Mouse (Mus musculus): ENCODE data around the gene Ugt1a10. TPM values are rescaled to one million over a fixed set of nuclear protein-coding genes. Genes with fewer than 3 reads are reported as not detected.

Ugt1a10 gene
- polyA plus RNA-seq, 1 experiment from 2014 or later: 0.22 TPM

DNA sequence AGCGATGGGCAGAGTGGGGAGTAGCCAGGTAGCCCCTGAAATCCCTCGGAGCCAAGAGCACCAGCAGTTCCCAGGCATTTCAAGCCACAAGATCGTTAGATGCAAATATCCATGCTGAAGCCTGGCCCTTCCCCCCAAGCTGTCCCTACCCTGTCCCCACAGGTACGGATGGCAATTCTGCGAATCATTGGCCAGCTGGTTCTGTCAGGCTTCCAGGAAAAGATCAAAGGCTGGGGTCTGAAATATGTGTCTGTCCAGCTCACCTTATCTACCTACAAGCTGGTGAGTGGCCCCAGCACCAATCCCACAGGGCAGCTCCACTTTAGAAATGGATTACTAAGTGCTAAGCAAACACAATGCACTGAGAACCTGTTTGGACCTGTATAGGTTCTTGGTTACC lies 182.1 kb downstream of the Ugt1a10 start:
- Histone ChIP-seq H3K4me3 (no peak overlapping the region), H3K4me1 (no peaks in the 10 kb centered on the region), H3K27me3 (no peaks in the 10 kb centered on the region), H3K9me3 (peaks cover 41% of the 10 kb centered on the region; the same call in 1 of the 2 replicates), H3K36me3 (no peaks in the 10 kb centered on the region), H3K4me2 (no peak overlapping the region), H3K27ac (no peak overlapping the region), H3K9ac (no peak overlapping the region)
- 69% methylated on average over 5 of the region's 5 CpGs for WGBS
- ATAC-seq (ENCODE audit: borderline replicate concordance, extremely low read depth, low FRiP score, low TSS enrichment): no peak

DNA sequence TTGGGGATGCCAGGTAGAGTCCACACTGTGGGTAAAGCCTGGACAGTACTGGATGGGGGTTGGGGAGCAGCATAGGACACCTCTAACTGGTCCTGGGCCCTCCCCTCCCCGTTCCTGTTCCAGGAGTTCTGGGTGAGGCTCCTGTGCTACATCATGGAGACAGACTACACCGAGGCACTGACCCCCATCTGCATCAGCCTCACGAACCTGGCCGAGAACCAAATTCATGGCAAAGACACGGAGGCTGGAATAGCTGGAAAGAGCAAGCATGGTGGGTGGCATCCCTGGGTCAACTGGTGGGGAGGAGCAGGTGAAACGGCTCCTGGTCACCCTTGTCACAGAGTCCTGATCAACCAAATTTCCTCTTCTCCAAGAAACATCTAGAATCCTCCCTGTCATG lies 183.6 kb downstream of the Ugt1a10 start:
- Histone ChIP-seq H3K9me3 (peaks cover 38% of the 10 kb centered on the region; the same call in 1 of the 2 replicates), H3K36me3 (no peaks in the 10 kb centered on the region), H3K9ac (no peak overlapping the region), H3K4me3 (no peak overlapping the region), H3K4me1 (no peaks in the 10 kb centered on the region), H3K27me3 (no peaks in the 10 kb centered on the region), H3K4me2 (no peak overlapping the region), H3K27ac (no peak overlapping the region)
- 71% methylated on average over 6 of the region's 6 CpGs for WGBS
- ATAC-seq (ENCODE audit: borderline replicate concordance, extremely low read depth, low FRiP score, low TSS enrichment): 0 out of 2 replicates have a peak, but pooled peaks have one; percentile 6

DNA sequence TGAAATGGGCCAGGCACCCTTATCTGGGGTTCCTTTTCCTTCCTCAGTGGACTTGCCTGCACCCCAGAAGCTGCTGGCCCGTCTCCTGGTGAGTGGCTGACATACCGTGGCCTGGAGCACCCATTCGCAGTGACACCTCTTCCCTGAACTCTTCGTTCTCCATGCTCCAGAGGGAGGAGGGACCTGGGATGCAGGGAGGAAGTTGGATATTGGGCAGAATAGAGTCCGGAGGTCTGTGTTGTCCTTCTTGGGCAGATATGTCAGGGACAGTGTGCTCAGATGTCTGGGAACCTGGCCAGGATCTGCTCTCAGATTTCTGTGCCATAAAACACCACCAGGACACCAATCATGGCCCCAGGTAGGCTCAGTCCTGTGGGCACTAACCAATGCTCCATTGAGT lies 184.9 kb downstream of the Ugt1a10 start:
- H3K4me1 ChIP-seq: no peaks in the 10 kb centered on the region
- H3K9ac ChIP-seq: no peak overlapping the region
- H3K9me3 ChIP-seq: peaks cover 33% of the 10 kb centered on the region; the same call in 1 of the 2 replicates
- H3K27me3 ChIP-seq: no peaks in the 10 kb centered on the region
- H3K4me2 ChIP-seq: no peak overlapping the region
- no peak overlapping the region for H3K27ac ChIP-seq
- no peak for ATAC-seq (ENCODE audit: borderline replicate concordance, extremely low read depth, low FRiP score, low TSS enrichment)
- no peaks in the 10 kb centered on the region for H3K36me3 ChIP-seq
- no peak overlapping the region for H3K4me3 ChIP-seq
- WGBS: 70% methylated on average over 5 of the region's 5 CpGs

DNA sequence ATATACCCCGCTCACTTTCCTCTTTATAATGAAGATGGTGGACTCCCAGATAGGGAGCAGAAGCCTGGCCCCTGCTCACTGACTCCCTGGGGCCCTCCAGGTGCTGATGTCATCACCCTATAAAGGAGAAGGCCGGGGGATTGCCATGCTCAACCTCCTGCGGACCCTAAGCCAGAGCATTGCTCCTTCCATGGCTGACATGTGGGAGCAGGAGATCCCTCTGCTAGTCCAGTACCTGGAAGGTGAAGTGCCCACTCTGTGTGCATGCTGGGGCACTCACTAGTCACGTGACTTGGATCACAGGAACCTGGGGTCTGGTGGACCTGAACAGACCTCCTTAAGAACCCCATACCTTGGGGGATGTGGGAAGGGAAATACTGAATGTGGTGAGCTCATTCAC lies 185.4 kb downstream of the Ugt1a10 start:
- ATAC-seq (ENCODE audit: borderline replicate concordance, extremely low read depth, low FRiP score, low TSS enrichment): peak; percentile 8; the same call in 1 of the 2 replicates
- 64% methylated on average over 4 of the region's 4 CpGs for WGBS

DNA sequence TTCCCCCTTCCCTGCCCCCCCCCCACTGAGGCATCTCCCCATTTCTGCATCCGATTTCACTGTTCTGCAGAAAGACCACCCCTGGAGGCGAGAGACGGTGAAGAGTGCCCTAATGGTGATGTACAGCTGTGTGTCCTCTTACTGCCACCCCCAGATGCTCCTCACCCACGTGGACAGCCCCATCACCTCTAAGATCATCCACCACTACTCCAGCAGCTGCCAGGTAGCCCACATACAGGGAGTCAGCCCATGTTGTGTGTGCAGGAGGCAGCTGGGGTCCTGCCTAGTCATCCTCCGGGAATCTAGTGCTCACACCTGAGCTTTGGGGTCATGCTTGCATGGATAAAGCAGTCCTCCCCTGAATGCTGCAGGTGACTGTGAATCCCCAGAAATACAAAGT lies 188.7 kb downstream of the Ugt1a10 start:
- H3K4me3 ChIP-seq: no peak overlapping the region

More for the DNA sequence above, 185.4 kb downstream of the Ugt1a10 start:
- Histone ChIP-seq H3K27me3 (no peaks in the 10 kb centered on the region), H3K4me2 (no peak overlapping the region), H3K27ac (no peak overlapping the region), H3K36me3 (no peaks in the 10 kb centered on the region), H3K9me3 (peaks cover 30% of the 10 kb centered on the region; the same call in 1 of the 2 replicates), H3K4me1 (no peaks in the 10 kb centered on the region), H3K9ac (no peak overlapping the region), H3K4me3 (no peak overlapping the region)

DNA sequence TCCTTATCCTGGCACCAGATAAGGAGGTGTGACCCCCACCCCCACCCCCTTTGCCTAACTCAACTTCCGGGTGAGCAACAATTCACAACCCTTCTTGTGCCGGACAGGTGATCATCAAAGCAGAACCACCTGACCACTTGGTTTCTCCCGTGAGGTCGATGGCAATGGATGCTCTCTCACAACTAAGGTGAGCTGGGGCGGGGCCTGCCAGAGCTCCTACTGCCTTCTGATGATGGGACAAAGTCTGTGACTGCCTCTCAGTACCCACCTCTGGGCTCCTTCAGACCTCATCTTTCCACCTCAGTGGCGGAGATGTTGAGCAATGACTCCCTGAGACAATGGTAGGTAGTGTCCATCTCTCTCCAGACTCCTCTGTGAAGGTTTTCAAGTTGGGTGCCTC lies 190.7 kb downstream of the Ugt1a10 start:
- H3K4me1 ChIP-seq: no peaks in the 10 kb centered on the region
- H3K36me3 ChIP-seq: no peaks in the 10 kb centered on the region
- ATAC-seq (ENCODE audit: borderline replicate concordance, extremely low read depth, low FRiP score, low TSS enrichment): no peak
- WGBS: 74% methylated on average over 6 of the region's 6 CpGs
- no peak overlapping the region for H3K4me3 ChIP-seq
- H3K27me3 ChIP-seq: no peaks in the 10 kb centered on the region
- H3K9me3 ChIP-seq: peaks cover 28% of the 10 kb centered on the region
- no peak overlapping the region for H3K4me2 ChIP-seq
- no peak overlapping the region for H3K9ac ChIP-seq
- H3K27ac ChIP-seq: no peak overlapping the region

More for the DNA sequence above, 188.7 kb downstream of the Ugt1a10 start:
- Histone ChIP-seq H3K9me3 (peaks cover 22% of the 10 kb centered on the region; the same call in 1 of the 2 replicates), H3K4me1 (no peaks in the 10 kb centered on the region), H3K4me2 (no peak overlapping the region), H3K27me3 (no peaks in the 10 kb centered on the region), H3K9ac (no peak overlapping the region), H3K27ac (no peak overlapping the region), H3K36me3 (no peaks in the 10 kb centered on the region)
- 59% methylated on average over 5 of the region's 5 CpGs for WGBS
- no peak for ATAC-seq (ENCODE audit: borderline replicate concordance, extremely low read depth, low FRiP score, low TSS enrichment)

DNA sequence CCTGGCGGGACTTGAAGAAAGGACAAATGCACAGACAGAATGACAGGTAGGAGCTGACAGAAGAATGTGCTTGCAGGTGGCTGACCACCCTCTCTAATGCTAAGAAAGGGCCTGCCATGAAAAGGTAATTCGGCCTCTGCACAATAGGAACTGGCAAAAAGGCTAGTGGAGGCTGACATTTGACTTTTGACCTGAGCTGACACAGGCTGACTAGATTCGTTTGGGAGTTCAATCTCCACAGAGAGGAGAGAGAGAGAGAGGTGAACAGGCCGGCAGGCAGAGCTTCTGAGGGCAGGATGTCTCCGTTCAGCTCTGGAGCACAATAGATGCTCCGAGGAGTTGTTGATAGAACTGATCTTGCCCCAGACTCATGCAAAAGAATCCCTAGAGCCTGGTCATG lies 191.2 kb downstream of the Ugt1a10 start:
- H3K9ac ChIP-seq: no peak overlapping the region
- 47% methylated on average over 6 of the region's 6 CpGs for WGBS
- H3K4me3 ChIP-seq: no peak overlapping the region
- H3K36me3 ChIP-seq: no peaks in the 10 kb centered on the region
- H3K4me1 ChIP-seq: no peaks in the 10 kb centered on the region
- no peak for ATAC-seq (ENCODE audit: borderline replicate concordance, extremely low read depth, low FRiP score, low TSS enrichment)
- H3K9me3 ChIP-seq: peaks cover 25% of the 10 kb centered on the region
- no peaks in the 10 kb centered on the region for H3K27me3 ChIP-seq
- H3K4me2 ChIP-seq: no peak overlapping the region
- no peak overlapping the region for H3K27ac ChIP-seq

DNA sequence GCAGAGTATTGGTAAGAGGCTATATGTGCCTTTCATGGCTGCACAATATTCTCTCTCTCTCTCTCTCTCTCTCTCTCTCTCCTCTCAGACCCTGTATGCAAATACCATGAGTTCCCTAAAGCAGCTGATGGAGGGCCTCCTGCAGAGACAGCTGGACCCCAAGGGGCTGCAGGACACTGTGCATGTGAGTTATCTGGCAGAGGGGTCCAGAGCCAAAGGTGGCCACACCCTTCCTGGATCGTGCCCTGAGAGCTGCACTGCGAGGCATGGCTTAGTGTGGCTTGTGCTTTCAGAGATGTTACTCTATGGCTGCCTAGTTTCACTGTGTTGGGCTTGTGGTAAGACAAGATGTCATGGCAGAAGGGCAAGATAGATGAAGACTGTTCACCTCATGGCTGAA lies 192.5 kb downstream of the Ugt1a10 start:
- Histone ChIP-seq H3K27me3 (no peaks in the 10 kb centered on the region), H3K4me2 (no peak overlapping the region), H3K4me1 (no peaks in the 10 kb centered on the region), H3K36me3 (no peaks in the 10 kb centered on the region), H3K27ac (no peak overlapping the region), H3K4me3 (no peak overlapping the region), H3K9ac (no peak overlapping the region), H3K9me3 (peaks cover 23% of the 10 kb centered on the region)
- no peak for ATAC-seq (ENCODE audit: borderline replicate concordance, extremely low read depth, low FRiP score, low TSS enrichment)
- WGBS: 45% methylated on average over 2 of the region's 2 CpGs

DNA sequence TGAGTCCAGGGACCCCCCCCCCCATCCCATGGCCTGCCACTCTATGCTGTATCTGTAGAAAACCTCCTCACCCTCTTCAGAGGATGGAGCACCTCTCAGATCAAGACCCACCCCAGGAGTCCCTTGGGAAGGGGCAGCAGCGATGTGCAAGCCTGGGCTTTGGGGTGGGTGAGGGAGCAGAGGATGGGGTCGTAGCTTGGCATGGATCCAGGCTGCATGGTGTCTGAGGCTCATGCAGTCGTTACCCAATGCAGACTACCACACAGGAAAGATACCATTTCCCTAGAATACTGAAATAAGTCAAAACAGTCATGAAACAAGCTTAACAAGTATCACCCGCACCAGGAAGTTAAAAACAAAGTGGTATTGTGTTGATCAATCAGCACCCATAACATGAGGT lies 193.5 kb downstream of the Ugt1a10 start:
- Histone ChIP-seq H3K27ac (no peak overlapping the region), H3K27me3 (no peaks in the 10 kb centered on the region), H3K36me3 (no peaks in the 10 kb centered on the region), H3K9ac (no peak overlapping the region), H3K4me1 (no peaks in the 10 kb centered on the region), H3K4me2 (no peak overlapping the region), H3K9me3 (peaks cover 19% of the 10 kb centered on the region), H3K4me3 (no peak overlapping the region)
- peak; percentile 4; the same call in 1 of the 2 replicates for ATAC-seq (ENCODE audit: borderline replicate concordance, extremely low read depth, low FRiP score, low TSS enrichment)
- 64% methylated on average over 4 of the region's 4 CpGs for WGBS

DNA sequence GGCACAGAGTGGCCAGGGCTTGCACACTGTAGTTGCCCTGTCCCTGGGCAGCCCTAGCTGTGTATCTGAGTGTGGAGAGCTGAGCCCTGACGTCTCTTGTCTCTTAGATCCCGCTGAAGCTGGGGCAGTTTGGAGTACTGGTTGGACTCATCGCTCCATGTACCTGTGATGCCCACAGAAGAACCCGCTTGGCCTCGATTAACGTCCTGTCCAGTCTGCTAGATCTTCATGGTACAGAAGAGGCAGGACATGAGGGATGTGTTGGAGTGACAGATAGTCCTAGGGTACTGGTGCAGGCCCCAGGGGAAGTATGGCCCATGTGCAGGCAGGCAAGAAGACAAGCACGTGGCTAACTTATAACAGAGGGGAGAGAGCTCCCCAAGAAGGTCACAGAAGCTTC lies 194.4 kb downstream of the Ugt1a10 start:
- no peaks in the 10 kb centered on the region for H3K27me3 ChIP-seq
- H3K4me1 ChIP-seq: no peaks in the 10 kb centered on the region
- no peak overlapping the region for H3K27ac ChIP-seq
- H3K4me2 ChIP-seq: no peak overlapping the region
- 72% methylated on average over 7 of the region's 7 CpGs for WGBS
- ATAC-seq (ENCODE audit: borderline replicate concordance, extremely low read depth, low FRiP score, low TSS enrichment): no peak
- H3K9me3 ChIP-seq: peaks cover 19% of the 10 kb centered on the region
- H3K36me3 ChIP-seq: no peaks in the 10 kb centered on the region
- no peak overlapping the region for H3K9ac ChIP-seq
- no peak overlapping the region for H3K4me3 ChIP-seq

DNA sequence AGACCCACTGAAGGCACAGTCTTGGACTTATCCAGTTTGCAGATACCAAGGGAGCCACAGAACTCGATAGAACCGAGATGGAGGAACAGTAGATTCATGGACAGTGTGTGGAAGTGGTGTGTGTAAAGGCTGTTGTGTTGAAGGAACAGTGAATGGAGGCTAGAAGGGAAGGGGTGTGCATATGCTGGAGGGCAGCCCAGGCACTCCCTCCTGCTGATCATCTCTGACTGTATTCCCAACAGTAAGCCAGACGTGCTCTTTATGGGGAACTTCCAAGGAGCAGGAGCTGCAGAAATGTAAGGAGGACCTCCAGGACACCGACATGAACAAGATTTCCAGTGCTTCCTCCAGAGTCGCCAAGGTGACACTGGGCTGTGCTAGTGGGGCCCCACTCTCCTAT lies 194.8 kb downstream of the Ugt1a10 start:
- Histone ChIP-seq H3K9me3 (peaks cover 19% of the 10 kb centered on the region), H3K27ac (no peak overlapping the region)
- 78% methylated on average over 5 of the region's 5 CpGs for WGBS

DNA sequence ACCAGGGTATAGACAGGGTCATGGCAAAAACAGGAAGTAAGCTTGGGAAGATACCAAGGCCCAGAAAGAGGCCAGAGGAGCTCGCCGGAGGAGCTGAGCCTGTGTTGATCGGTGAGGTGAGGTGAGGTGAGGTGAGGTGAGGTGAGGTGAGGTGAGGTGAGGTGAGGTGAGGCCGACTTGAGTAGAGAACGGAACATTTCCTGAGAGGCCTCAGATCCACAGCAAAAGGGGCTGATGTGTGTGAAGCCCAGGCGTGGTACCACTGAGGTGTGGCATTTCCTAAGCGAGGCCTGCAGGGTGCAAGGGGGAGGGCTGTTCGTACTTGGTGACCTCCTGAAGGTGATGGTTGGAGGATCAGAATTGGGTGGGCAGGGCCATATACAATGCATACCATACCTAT lies 197.9 kb downstream of the Ugt1a10 start:
- Histone ChIP-seq H3K27ac (no peak overlapping the region), H3K9me3 (peaks cover 19% of the 10 kb centered on the region), H3K4me1 (no peaks in the 10 kb centered on the region), H3K4me2 (no peak overlapping the region), H3K9ac (no peak overlapping the region), H3K36me3 (no peaks in the 10 kb centered on the region), H3K27me3 (no peaks in the 10 kb centered on the region), H3K4me3 (no peak overlapping the region)
- WGBS: 72% methylated on average over 8 of the region's 8 CpGs
- no peak for ATAC-seq (ENCODE audit: borderline replicate concordance, extremely low read depth, low FRiP score, low TSS enrichment)

More for the DNA sequence above, 194.8 kb downstream of the Ugt1a10 start:
- Histone ChIP-seq H3K27me3 (no peaks in the 10 kb centered on the region), H3K36me3 (no peaks in the 10 kb centered on the region), H3K4me2 (no peak overlapping the region), H3K4me3 (no peak overlapping the region), H3K9ac (no peak overlapping the region), H3K4me1 (no peaks in the 10 kb centered on the region)
- ATAC-seq (ENCODE audit: borderline replicate concordance, extremely low read depth, low FRiP score, low TSS enrichment): no peak

DNA sequence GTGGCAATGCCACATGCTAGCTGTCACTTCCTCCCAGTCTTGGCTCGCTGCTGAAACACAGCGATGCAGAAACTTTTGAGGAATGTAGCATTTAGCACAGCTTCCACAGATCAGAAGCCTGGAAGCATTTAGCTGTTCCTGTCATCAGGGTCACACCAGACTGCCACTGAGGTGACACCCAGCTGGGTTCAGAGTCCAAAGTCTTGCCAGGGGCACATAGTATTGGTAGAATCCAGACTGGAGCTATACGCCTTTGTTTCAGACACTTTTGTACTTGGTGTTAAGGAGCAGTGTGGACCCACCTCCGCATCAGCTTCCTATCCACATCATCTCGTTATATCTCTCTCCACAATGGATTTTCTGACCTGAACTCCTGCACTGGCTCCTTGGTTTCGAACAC lies 198.4 kb downstream of the Ugt1a10 start:
- Histone ChIP-seq H3K27ac (no peak overlapping the region), H3K4me2 (no peak overlapping the region), H3K36me3 (no peaks in the 10 kb centered on the region), H3K27me3 (no peaks in the 10 kb centered on the region), H3K4me1 (no peaks in the 10 kb centered on the region), H3K4me3 (no peak overlapping the region), H3K9me3 (peaks cover 19% of the 10 kb centered on the region), H3K9ac (no peak overlapping the region)
- 69% methylated on average over 6 of the region's 6 CpGs for WGBS
- no peak for ATAC-seq (ENCODE audit: borderline replicate concordance, extremely low read depth, low FRiP score, low TSS enrichment)
